Mouse (Mus musculus) bone marrow macrophage, adult 2 months (primary cell): ENCODE measurements around the gene Art4.

Source experiments
- CTCF ChIP-seq: IDR thresholded peaks from 2 replicates; pipeline ENCODE4 v1.5.1; 2012; ENCODE audit warnings: low read depth, mild to moderate bottlenecking, low read length, moderate library complexity
- POLR2A ChIP-seq: IDR thresholded peaks from 2 replicates; pipeline ENCODE4 v1.6.1; 2012; ENCODE audit warnings: mild to moderate bottlenecking, low read depth, low read length, borderline replicate concordance

DNA sequence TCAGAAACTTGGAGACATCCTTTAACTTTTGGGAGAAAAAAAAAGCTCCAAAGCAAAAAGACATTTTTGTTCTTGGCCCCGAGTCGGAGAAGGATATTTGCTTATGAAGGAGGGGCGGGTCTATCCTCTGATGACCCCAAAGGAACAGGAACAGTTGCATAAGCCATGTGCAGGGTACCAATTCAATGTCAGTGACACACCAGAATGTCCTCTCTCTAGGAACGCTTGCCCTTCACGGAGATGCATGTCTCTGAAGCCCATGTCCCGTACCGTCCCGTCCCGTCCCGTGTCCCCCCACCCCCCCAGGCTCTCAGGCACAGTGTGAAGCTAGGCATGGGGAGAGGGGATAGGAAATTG, 49.4 kb upstream of the Art4 start:
- TF ChIP-seq CTCF (no peak), POLR2A (no peak)
